Mouse (Mus musculus) 3134 (cell line): ENCODE measurements at regions not wholly inside any gene's neighbourhood (a gene's known extent, or its start where the extent isn't known, plus 50 kb on each side); places are given as distances from the start of the nearest gene placed in this dataset.

Source experiments
- DNase-seq: peaks from one replicate; pipeline ENCODE4 v3.0.0-alpha.2; 2011; ENCODE audit warnings: low spot score; ENCODE audit not compliant: insufficient read length; ENCODE audit errors: extremely low read depth

DNA sequence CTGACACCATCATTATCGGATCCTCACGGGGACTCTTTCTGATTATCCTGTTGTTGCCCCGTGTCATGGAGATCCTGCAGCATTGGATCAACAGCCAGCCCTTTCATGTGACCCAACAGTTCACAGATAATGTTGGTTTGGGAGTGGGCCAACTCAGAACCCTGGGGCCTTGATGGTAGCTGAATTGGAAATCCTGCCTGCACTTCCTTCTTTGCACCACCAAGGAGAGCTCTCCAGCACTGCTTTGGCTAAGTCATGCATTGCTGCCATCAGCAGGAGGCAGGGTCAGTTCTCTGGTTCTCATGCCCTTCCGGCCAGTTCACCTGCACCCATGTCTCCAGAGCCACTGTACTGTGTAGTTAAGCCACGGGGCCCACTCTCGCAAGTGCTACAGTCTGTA, 225.6 kb downstream of the Fam173b start:
- DNase-seq = no peak

DNA sequence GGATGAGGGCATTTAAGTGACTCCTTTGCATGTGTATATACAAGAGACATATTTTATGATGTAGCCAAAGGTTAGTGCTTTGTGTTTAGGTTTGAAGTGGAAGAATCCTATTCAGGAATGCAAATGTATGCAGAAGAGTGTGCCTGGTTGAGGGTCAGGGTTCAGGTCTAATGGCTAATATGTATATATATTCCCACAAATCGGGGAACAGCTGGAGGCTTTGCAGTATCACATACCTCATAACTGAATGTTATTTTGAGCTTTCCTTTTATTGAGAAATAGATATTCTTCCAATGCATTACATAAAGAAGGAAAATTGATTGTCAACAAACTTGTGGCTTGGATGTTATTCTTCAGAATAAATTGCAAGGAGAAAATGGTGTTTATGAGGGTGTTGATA, 239.9 kb downstream of the Fam173b start:
- no peak for DNase-seq

DNA sequence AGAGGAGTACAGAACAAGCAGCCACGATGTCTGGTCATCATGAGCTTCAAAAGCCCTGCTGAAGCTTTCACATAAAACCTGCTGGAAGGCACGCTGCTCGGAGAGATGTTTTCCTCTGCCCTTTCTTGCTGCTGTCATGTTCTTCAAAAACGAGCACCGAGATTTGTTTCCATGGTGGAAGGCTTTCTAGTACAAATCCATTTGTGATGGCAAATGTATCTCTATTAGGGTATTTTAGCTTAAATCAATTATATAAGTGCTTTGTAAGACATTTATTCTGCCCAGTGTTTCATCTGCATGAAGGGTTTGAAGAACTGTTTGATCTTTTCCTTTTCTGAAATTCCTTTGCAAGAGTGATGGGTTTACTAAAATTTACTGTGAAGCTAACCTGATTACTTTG, 253.1 kb downstream of the Fam173b start:
- DNase-seq = no peak

DNA sequence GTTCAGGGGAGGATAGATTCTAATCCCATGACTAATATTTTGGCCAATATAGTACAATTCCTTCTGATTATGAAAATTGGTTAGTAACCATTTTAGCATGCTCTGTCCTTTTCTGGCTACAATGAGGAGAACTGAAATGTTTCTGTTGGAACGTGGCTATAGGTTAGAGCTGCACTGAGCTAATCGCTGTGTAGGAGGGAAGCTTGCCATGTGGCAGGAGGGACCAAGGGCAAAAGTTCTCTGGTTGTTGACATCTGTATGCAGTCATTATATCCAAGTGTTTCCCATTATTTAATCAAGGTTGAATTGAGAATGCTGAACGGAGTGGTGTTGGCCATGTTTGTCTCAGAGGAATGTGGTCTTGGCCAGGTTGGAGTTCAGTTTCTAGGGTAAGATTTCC, 253.5 kb downstream of the Fam173b start:
- no peak for DNase-seq

DNA sequence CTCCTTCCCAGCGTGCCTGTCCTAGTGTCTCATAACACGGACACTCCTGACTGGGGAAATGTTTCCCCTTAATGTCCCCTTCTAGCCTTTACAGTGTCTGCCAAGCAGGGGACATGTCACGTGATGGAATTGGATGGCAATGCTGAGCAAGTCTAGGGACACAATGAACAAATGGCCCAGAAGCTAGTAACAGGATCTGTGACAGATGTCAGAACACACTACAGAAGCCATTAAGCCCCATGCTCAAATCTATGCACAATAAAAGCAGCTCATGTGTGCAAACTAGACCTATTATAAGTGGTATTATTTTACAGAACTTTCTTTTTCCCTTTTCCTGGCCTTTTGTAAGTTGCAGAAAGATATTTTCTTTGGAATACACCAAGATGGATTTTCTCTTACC, 267.4 kb downstream of the Fam173b start:
- DNase-seq = no peak

DNA sequence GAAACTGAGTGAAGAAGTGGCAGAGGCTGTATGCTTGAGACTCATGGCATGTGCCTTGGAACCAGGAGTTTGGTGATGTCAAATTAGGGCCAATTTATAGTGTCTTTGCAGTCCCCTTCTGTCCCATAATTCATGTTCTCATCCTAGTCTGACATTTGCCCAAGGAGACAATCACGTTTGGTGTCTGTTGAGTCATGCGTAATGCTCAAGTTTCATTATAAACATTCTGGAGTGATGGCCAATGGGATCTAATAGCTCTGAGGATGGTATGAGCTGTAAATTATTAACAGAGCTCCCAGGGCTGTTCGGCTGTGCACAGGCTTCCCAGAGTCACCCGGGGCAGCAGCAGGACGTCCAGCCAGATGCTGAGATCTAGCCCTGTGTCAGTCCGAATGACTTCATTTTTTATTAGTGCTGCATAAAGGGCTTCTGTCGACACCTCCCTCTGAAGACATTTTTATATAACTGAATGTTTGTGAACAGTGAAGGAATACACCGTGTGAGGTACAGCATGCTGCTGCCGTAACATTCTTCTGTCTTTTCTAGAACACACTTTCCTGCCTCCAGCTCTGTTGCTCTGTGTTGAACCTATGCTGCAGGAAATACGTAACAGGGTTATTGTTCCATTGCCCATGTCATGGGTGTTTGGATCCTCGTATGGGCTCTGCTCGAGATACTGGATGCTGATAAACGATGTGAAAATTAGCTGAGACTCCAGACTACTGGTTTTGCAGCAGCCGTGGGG, 268.2 kb downstream of the Fam173b start:
- DNase-seq = no peak

DNA sequence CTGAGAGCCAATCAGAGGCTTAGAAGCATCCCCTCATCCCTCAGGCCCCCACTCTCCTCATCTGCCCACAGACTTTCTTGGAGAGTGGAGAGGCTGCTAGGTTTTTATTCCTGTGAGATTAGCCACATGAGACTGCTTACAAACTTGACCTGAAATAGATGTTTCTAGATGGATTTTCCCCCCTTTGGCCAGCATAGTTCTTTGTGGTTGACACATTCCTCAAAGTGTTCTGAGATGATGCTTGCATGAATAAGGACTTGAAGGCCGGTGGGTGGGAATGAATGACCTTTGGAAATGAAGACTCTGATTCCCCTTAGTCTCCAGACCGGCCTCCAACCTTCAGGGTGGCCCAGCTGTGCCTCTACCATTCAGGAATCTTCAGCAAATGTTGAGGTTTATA, 273.8 kb downstream of the Fam173b start:
- no peak for DNase-seq

DNA sequence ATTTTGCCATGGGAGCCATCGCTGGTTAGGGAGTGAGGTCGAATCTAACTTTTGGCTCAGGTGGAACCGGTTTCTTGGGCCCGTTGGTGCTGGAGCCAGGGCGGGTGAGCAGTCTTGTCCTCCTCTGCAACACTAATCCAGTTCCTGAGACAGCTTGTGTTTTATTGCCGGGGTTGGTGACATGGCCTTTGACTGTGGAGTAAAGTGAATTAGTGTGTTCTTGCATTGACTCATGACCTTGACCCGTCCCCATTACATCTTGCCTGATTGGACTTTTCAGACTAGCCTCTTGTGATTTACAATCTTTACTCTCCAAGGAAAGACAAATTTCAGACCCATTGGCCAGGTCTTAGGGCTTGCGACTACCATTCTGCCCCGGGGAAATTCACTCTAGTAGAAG, 278.8 kb downstream of the Fam173b start:
- no peak for DNase-seq

DNA sequence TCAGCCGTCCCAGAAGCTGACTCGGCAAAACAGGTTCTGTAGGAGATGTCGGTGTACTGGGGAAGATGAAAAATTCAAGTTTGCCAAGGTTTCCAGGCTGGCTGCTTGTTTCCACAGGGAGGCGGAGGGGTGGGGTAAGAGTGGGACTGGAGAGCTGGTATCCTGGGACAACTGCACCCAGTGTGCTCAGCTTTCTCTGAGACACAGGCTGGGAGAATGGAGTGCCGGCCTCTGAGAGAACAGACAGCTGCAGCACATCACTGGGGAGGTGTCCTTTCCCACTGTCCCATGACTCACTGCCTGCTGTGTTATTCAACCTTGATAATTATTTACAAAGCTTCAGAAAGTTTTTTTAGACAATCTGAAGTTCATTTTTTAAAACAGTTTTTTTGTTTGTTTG, 280.7 kb downstream of the Fam173b start:
- no peak for DNase-seq

DNA sequence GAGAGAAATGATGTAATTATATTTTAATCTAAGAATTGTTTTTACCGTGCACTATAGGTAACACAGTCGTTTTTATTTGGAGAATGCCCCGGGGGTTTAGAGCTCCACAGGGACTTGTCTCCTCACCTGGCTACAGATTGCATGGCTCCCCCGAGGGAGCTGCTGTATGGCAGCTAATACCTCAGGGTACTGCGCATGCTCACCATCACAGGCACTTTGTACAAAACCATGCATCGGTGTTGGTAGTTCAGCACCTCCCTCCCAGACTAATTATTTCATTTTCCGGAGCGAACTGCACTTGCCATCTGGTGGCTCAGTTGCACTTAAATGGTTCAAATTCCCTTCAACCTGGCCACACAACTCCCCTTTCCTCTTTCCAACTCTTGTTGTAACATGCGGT, 281.9 kb downstream of the Fam173b start:
- no peak for DNase-seq

DNA sequence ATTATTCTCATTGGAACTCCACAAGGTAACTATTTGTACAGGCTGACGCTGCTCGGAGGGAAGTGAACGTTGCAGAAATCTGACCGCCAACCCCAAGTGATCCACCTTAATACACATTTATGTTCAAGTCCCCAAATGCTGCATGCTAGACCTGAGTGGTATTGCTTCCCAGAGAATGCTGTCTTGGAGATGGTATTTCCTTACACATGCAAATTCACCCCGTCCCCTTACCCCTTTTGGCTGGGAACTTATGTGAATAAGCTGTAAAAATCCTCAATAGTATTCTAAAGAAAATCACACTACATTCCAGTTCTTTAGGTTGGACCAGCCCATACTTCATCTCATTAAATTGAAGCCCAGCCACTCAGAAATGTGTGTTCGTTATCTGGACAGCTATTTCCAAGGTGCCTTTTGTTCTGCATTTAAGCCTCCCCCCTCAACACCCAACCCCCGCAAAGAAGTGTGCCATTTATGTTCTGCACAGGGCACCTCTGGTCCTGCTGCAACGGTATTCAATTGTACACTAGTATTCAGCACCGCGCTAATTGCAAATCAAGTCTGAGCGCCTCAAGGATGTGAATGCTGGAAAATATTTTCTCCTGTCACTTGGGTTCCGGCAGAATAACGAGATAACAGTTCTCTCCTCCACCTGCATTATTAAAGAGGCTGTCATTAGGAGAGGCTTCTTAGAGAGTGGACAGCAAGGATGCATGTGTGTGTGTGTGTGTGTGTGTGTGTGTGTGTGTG, 278.0 kb upstream of the Tas2r119 start:
- no peak for DNase-seq

DNA sequence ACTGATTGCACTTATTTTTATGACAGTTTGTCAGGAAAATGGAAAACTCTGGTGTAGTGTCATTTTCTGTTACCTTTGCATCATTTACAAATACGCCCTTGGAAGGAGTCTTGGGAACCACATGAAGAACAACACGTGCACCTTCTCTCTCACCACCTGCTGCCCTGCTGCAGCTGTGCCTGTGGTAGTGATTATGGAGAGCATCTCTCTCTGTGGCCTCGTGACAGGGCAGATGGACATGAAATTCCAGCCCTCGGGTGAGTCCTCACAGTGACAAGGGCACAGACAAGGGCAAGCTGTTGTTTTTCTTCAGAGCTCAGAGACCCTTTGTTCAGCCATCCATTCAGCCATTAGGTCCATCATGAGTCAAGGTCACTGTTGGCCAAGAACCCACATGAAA, 276.8 kb upstream of the Tas2r119 start:
- DNase-seq = no peak

DNA sequence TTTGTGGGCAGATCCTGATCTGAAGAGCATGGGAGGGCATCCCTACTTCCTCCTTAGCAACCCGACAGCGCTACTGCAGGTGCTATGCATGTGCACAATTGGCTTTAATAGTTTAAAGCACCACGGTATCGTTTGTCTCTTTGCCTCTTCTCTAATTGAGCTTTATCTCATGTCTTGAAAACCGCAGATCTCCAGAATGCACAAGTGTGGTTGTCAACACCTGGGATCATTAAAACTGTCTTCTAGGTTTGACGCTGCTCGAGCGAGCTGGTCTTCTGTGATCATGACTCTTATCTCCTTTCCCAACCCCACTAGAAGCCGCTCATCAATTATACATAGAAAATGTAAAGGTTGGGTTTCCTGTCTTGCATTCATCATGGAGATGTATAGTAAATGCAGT, 268.7 kb upstream of the Tas2r119 start:
- no peak for DNase-seq

DNA sequence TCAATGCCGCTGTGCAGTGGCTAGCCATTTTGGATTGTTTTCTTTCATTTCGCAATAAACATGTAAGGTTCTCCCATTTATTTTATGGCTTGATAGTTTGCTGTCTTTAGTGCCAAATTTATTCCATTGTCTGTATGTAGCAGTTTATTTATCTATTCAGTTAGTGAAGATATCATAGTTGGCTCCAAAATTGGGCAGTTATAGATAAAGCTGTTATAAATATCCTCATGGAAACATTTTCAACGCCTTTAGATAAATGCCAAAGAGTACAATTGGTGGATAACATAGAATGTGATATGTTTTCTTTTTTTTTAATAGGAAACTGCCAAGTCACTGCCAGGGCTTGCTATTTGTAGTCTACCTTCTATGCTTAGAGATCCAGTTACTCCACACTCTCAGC, 265.1 kb upstream of the Tas2r119 start:
- no peak for DNase-seq

DNA sequence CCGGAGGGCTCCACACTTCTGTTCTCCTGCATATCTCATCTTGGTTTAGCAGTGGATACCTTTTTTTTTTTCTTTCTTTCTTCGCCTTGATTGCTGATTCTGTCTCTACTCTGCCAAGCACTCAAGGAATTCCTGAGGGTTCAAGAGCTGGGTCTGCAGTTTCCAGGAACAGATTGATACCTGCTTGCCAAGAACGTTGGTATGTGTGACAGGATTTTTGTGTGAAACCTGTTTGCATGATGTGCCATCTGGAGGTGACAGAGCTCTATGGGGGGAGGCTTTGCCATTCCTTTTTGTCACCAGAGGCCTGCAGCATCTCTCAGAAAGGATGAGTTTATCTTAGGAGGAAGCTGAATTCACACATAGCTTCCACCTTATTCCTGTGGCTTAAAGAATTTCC, 255.6 kb upstream of the Tas2r119 start:
- no peak for DNase-seq

DNA sequence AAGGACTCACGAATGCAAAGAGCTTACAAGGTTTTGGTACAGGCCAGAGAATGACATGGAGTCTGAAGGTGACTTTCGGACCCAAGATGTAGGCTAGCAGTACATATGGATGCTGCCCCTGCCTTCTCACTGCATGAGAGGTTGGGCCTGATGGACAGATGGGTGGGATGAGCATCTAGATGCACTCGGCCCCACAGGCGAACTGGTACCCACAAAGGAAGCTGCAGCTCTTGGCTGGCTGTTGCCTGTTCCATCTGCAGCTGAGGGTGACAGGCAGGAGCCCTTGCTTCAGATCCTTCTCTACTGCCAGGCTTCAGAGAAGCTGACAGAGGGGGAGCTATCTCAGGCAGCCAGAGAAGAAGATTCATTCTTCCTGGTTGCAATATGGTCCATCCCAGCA, 216.8 kb upstream of the Tas2r119 start:
- DNase-seq = no peak

DNA sequence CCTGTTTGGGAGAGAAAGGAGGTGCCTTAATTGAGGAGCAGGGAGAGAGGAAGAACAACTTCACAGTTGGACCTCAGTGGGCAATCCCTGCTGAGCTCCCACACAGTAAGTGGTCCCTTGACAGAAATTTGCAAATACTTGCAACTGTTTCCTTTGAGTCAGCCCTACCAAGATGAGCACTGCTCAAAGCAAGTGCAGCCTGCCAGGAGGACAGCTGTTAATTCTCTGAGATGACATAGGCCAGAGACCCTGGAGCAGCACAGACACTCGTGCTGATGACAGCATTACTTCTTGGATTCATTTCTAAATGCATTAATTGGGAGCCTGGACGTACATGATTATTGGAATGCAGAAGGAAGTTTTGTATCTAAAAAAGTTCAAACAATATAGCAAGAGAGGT, 215.1 kb upstream of the Tas2r119 start:
- no peak for DNase-seq

DNA sequence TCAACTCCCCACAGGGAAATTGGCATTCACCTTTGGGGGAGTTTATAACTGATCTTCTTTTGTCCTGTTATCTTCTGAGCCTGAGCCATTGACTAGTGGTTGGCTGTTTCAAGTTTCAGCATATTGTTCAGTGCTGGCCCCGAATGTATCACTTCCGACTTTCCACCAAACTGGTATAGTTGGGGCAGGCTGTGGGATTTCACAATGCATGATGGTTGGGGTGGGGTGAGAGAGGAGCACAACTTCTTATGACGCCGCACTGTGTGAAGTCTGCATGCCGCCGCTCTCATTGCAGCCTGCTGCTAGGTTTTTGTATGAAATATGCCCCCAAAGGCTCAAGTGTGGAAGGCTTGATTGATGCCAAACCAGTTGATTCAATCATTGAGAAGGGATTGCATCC, 212.2 kb upstream of the Tas2r119 start:
- no peak for DNase-seq

DNA sequence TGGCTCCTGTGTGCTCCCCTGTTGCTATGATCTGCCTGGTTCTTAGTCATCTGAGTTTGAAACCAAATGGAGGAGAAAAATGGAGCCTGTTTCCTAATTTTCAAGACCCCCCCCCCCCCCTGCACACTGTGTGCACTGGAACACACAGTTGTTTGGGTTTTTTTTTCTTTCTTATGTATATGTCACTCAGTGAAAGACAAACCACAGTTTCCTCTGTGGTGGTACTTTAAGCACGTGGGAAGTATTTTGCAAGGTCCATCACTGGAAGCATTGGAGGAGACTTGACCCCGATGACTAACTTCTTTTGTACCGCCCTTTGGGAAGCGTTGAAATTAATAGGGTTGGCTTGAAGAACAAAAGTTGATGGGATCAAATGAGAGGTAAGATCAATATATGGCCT, 211.5 kb upstream of the Tas2r119 start:
- DNase-seq = no peak

DNA sequence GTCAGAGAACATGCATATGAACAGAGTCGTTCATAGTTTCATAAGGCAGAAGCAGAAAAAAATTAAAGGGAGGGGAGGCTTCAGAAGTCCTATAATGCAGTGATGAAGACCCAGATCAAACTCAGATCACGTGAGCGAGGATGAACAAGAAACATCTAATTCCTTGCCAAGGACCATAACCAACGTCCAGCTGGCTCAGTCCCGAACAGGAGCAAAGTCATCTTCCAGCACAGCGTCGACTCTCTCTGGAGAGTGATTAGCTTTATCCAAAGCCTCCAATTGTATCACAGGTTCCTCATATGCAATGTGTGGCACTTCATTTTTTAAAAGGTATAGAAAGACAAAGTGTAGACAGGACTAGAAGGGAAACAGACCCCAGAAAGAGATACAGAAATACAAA, 204.2 kb upstream of the Tas2r119 start:
- no peak for DNase-seq

DNA sequence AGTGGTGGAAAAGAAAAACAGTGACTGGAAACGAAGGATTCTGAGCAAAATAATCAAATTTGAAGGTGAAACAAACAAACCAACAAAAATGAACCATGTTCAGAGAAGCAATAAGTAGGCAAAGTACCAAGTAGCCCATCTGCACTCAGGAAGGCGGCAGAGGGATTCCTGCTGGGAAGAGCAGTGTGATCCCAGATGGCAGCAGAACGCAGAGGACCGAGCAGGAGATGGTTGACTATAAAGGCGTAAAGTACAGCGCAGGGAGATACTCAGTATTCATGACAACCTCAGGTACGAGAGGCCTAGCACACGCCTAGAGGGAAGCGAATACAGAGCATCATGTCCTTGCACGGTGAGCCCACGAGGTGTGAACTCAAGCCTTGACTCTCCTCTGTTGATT, 203.2 kb upstream of the Tas2r119 start:
- DNase-seq = no peak

DNA sequence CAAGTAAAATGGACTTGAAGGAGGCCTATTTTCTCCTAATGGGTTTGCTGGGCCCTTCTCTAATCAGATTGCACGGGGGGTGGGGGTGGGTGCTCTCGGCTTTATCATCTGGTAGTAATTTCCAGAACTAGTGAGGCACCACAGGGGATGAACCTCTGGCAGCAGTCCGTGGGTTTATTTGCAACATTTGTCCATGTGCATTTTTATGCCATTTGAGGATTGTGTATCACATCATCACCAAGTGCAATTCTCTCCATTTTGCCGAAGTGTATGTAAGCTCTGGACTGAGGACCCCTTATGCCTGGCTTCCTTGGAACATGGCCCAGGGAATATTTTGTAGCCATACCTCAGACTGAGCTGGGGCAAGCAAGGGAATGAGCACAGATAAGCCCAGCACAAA, 200.6 kb upstream of the Tas2r119 start:
- DNase-seq = no peak

DNA sequence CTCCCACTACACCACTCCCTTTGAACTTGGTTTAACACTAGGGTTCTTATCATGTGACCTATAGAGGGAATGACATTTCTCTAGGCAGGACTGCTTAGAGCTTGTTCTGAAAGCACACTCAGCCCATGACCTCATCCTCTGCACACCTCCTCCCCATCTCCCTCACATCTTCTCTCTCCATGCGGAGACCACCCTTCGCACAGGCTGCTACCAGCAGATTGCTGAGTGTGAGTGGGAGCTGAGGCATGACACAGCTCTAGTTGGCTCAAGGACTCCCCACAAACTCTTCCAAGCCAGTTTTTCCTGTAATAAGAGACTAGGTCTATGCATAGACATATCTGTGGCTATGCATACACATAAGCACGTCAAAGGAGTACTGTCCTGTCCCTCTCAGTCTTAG, 199.5 kb upstream of the Tas2r119 start:
- no peak for DNase-seq
